In the genomic region with DNA sequence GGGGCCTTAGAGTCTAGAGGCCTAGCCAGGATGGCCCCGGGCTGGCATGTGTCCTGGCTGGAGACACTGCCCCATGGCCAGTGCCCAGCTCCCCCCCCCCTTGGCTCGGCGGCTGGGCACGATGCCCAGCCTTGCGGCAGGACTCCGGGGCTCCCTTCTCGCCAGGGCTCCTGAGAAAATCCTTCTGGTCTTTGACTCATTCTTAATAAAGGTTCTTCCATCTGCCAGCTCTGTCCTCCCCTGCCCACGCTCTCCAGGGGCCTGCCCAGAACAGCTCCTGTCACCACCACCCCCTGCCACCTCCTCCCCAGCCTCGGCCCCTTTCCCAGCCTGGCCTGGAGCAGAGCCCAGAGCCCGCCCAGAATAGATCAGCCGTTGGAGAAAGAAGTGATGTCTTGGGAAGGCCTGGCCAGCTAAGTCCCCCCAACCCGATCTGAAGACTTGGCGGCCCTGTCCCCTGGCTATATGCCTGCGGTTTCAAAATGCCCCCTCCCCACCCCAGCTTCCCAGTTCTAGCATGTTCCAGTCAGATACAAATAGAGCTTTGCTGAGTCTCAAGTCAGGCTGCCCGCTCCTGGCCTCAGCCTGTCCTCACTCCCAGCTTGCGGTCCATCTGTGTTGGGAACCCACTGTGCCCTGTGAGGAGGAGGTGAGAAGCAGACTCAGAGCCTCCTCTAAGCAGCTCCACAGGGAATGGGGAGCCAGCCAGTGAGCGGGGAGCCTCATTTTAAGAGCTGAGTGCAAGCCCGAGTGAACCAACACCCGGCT, we compare ENCODE assay signal across 9 mouse cellular contexts.
DNase-seq lines count a peak whose midpoint lies in the region; ATAC-seq and TF ChIP-seq lines count a peak whose summit lies in the region.
"Had no signal": no experiment of that assay in that cellular context is flagged by ENCODE, and none has a peak within 500 bp of the region (broad histone marks: within the 10 kb centered on the region; RNA-seq: fewer than 3 reads in every experiment).

No protein-coding gene starts in this region.

- H3K9me3 ChIP-seq in embryonic facial prominence, embryonic 15.5 days (replicated peaks): no peaks in the 10 kb centered on the region
- no peaks in the 10 kb centered on the region for H3K9me3 ChIP-seq in neural tube, embryonic 14.5 days (ENCODE audit: control insufficient read depth, low read length)

- H3K36me3 ChIP-seq in embryonic facial prominence, embryonic 15.5 days: no peaks in the 10 kb centered on the region
- H3K36me3 ChIP-seq in neural tube, embryonic 14.5 days (ENCODE audit: control insufficient read depth, insufficient read depth, low read length): no peaks in the 10 kb centered on the region

- 27% methylated on average over 19 of the region's 19 CpGs for WGBS in bone marrow, adult 2 months
- 41% methylated on average over 19 of the region's 19 CpGs for whole genome bisulfite sequencing in embryonic facial prominence, embryonic 15.5 days
- 35% methylated on average over 19 of the region's 19 CpGs for WGBS in neural tube, embryonic 14.5 days

- intact Hi-C loops in left cerebral cortex, postnatal 4 days (cut with DNase I): no loop called here

- TF ChIP-seq CTCF in bone marrow, adult 2 months (IDR thresholded peaks at IDR 0.05; ENCODE audit: control insufficient read depth, insufficient read depth, low read length): no peak

- H3K4me1 ChIP-seq in bone marrow, adult 2 months (ENCODE audit: control insufficient read depth, insufficient read depth, low read length): peaks cover 3% of the 10 kb centered on the region
- H3K4me1 ChIP-seq in embryonic facial prominence, embryonic 15.5 days: peaks cover 58% of the 10 kb centered on the region
- H3K4me1 ChIP-seq in neural tube, embryonic 14.5 days (ENCODE audit: control insufficient read depth, insufficient read depth, low read length): peaks cover 50% of the 10 kb centered on the region

- H3K27ac ChIP-seq in bone marrow, adult 2 months (ENCODE audit: control insufficient read depth, insufficient read depth, low read depth, low read length, poor library complexity): peak overlapping the region; percentile 39
- peak overlapping the region; percentile 84 for H3K27ac ChIP-seq in embryonic facial prominence, embryonic 15.5 days (replicated peaks)
- H3K27ac ChIP-seq in neural tube, embryonic 14.5 days (ENCODE audit: low read depth, low read length): peak overlapping the region; percentile 68

- 0 out of 2 replicates have a peak overlapping the region, but pooled peaks have one; percentile 15 for H3K4me2 ChIP-seq in embryonic facial prominence, embryonic 15.5 days (replicated peaks)
- no peak overlapping the region for H3K4me2 ChIP-seq in neural tube, embryonic 14.5 days (ENCODE audit: low read depth, low read length)

- H3K9ac ChIP-seq in embryonic facial prominence, embryonic 15.5 days: no peak overlapping the region
- no peak overlapping the region for H3K9ac ChIP-seq in neural tube, embryonic 14.5 days (replicated peaks; ENCODE audit: low read depth, low read length)

- TF ChIP-seq POLR2A in bone marrow, adult 2 months (IDR thresholded peaks at IDR 0.05; ENCODE audit: borderline replicate concordance, control insufficient read depth, low read depth, low read length): no peak

- DNase-seq in heart, adult 9 months (ENCODE audit: low spot score in 2 of 2): peak; percentile 84 to 90
- peak; percentile 41 to 53 for DNase-seq in kidney, adult 8-10 months
- peak; percentile 98 for DNase-seq in left cerebral cortex, postnatal 4 days
- peak; percentile 82 to 86 for DNase-seq in urinary bladder, postnatal 4 days (ENCODE audit: low spot score in 2 of 2)
- DNase-seq in yolk sac, embryonic 10.5 days (ENCODE audit: low spot score): no peak

- peak; percentile 87 for ATAC-seq in embryonic facial prominence, embryonic 15.5 days (ENCODE audit: insufficient number of reproducible peaks, low FRiP score, low TSS enrichment, low read depth)
- peak; percentile 82 for ATAC-seq in neural tube, embryonic 14.5 days (ENCODE audit: low read depth)

- H3K27me3 ChIP-seq in embryonic facial prominence, embryonic 15.5 days: no peaks in the 10 kb centered on the region
- no peaks in the 10 kb centered on the region for H3K27me3 ChIP-seq in neural tube, embryonic 14.5 days (ENCODE audit: control insufficient read depth, insufficient read depth, low read length)

- H3K4me3 ChIP-seq in bone marrow, adult 2 months (replicated peaks; ENCODE audit: control insufficient read depth, low read depth, low read length): no peak overlapping the region
- H3K4me3 ChIP-seq in embryonic facial prominence, embryonic 15.5 days (replicated peaks): no peak overlapping the region
- no peak overlapping the region for H3K4me3 ChIP-seq in neural tube, embryonic 14.5 days (ENCODE audit: low read depth, low read length)
- H3K4me3 ChIP-seq: erythroblast, embryonic 14.5 days had no signal
